9 mouse cellular contexts compared by ENCODE assay signal in the genomic region with DNA sequence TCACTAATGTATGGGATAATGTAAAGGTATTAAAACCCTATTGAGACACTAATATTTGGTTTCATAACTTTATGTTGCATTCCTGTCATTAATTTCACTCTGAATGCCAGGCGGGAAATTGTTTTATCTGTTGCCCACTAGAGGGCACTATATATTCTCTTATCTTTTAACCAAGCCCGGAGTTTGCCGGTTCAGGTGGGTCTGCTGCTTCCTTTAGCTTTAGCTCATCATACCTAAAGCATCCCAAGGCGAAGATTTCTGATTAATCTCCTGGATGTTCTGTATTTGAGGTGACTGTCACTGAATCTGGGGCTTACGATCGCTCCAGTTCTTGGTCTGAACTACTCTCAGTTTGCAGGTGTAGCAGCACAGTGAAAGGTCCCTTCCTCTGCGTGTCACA. TPM values are rescaled to one million over a fixed set of nuclear protein-coding genes. Genes with fewer than 3 reads are reported as not detected.
DNase-seq lines count a peak whose midpoint lies in the region; ATAC-seq lines count a peak whose summit lies in the region.
"Had no signal": no experiment of that assay in that cellular context is flagged by ENCODE, and none has a peak within 500 bp of the region (broad histone marks: within the 10 kb centered on the region; RNA-seq: fewer than 3 reads in every experiment).

No protein-coding gene starts in this region.

- H3K27me3 ChIP-seq in midbrain, embryonic 11.5 days (ENCODE audit: control insufficient read depth, insufficient read depth, low read length) = no peaks in the 10 kb centered on the region
- no peaks in the 10 kb centered on the region for H3K27me3 ChIP-seq in midbrain, embryonic 13.5 days
- H3K27me3 ChIP-seq in embryonic facial prominence, embryonic 14.5 days (replicated peaks; ENCODE audit: control insufficient read depth, insufficient read depth, low read length) = no peaks in the 10 kb centered on the region
- no peaks in the 10 kb centered on the region; the same call in 1 of the 2 replicates for H3K27me3 ChIP-seq in midbrain, embryonic 16.5 days (ENCODE audit: control insufficient read depth, insufficient read depth, low read depth, low read length)
- H3K27me3 ChIP-seq: heart, embryonic 13.5 days had no signal

- no peaks in the 10 kb centered on the region for H3K9me3 ChIP-seq in midbrain, embryonic 11.5 days (ENCODE audit: control insufficient read depth, low read length)
- H3K9me3 ChIP-seq in midbrain, embryonic 13.5 days = no peaks in the 10 kb centered on the region
- no peaks in the 10 kb centered on the region for H3K9me3 ChIP-seq in embryonic facial prominence, embryonic 14.5 days (ENCODE audit: control insufficient read depth, low read length)
- no peaks in the 10 kb centered on the region for H3K9me3 ChIP-seq in midbrain, embryonic 16.5 days (replicated peaks; ENCODE audit: control insufficient read depth, low read length, poor library complexity, severe bottlenecking)
- H3K9me3 ChIP-seq: heart, embryonic 13.5 days had no signal

- H3K9ac ChIP-seq in midbrain, embryonic 11.5 days (ENCODE audit: low read length) = no peak overlapping the region
- H3K9ac ChIP-seq in midbrain, embryonic 13.5 days (replicated peaks) = no peak overlapping the region
- no peak overlapping the region for H3K9ac ChIP-seq in embryonic facial prominence, embryonic 14.5 days (ENCODE audit: low read depth, low read length)
- no peak overlapping the region for H3K9ac ChIP-seq in midbrain, embryonic 16.5 days (ENCODE audit: low read depth, low read length)
- H3K9ac ChIP-seq: heart, embryonic 13.5 days had no signal

- H3K27ac ChIP-seq in midbrain, embryonic 11.5 days (ENCODE audit: low read depth, low read length) = no peak overlapping the region
- H3K27ac ChIP-seq in midbrain, embryonic 13.5 days = no peak overlapping the region
- H3K27ac ChIP-seq in embryonic facial prominence, embryonic 14.5 days (replicated peaks; ENCODE audit: low read depth, low read length) = no peak overlapping the region
- no peak overlapping the region for H3K27ac ChIP-seq in midbrain, embryonic 16.5 days (ENCODE audit: low read length)
- H3K27ac ChIP-seq: heart, embryonic 13.5 days had no signal

- H3K4me3 ChIP-seq in midbrain, embryonic 11.5 days (ENCODE audit: low read depth, low read length) = no peak overlapping the region
- H3K4me3 ChIP-seq in midbrain, embryonic 13.5 days (replicated peaks) = no peak overlapping the region
- H3K4me3 ChIP-seq in embryonic facial prominence, embryonic 14.5 days (ENCODE audit: low read depth, low read length) = no peak overlapping the region
- H3K4me3 ChIP-seq in midbrain, embryonic 16.5 days (ENCODE audit: low read depth, low read length) = no peak overlapping the region
- H3K4me3 ChIP-seq: heart, embryonic 13.5 days had no signal

- no peak overlapping the region for H3K4me2 ChIP-seq in midbrain, embryonic 11.5 days
- no peak overlapping the region for H3K4me2 ChIP-seq in midbrain, embryonic 13.5 days (replicated peaks)
- no peak overlapping the region for H3K4me2 ChIP-seq in embryonic facial prominence, embryonic 14.5 days (ENCODE audit: low read depth, low read length)
- no peak overlapping the region for H3K4me2 ChIP-seq in midbrain, embryonic 16.5 days (ENCODE audit: low read length)
- H3K4me2 ChIP-seq: heart, embryonic 13.5 days had no signal

- DNase-seq in frontal cortex, postnatal 14 days (ENCODE audit: low spot score in 2 of 2) = no peak
- DNase-seq in midbrain, embryonic 11.5 days (ENCODE audit: low spot score, missing footprints) = peak; percentile 91
- DNase-seq in embryonic facial prominence, embryonic 14.5 days (ENCODE audit: low spot score) = peak; percentile 74
- DNase-seq in adrenal gland, postnatal 25 days = no peak
- DNase-seq in urinary bladder, postnatal 36 days (ENCODE audit: low spot score in 2 of 2) = no peak

- 32% methylated on average over 7 of the region's 7 CpGs for whole genome bisulfite sequencing in midbrain, embryonic 11.5 days
- WGBS in midbrain, embryonic 13.5 days = 32% methylated on average over 7 of the region's 7 CpGs
- 29% methylated on average over 7 of the region's 7 CpGs for WGBS in embryonic facial prominence, embryonic 14.5 days
- 29% methylated on average over 7 of the region's 7 CpGs for WGBS in midbrain, embryonic 16.5 days

- no peaks in the 10 kb centered on the region for H3K4me1 ChIP-seq in midbrain, embryonic 11.5 days (ENCODE audit: control insufficient read depth, insufficient read depth, low read length)
- H3K4me1 ChIP-seq in midbrain, embryonic 13.5 days (replicated peaks) = no peaks in the 10 kb centered on the region
- no peaks in the 10 kb centered on the region for H3K4me1 ChIP-seq in embryonic facial prominence, embryonic 14.5 days (ENCODE audit: control insufficient read depth, insufficient read depth, low read length)
- no peaks in the 10 kb centered on the region for H3K4me1 ChIP-seq in midbrain, embryonic 16.5 days (ENCODE audit: control insufficient read depth, insufficient read depth, low read length)

- ATAC-seq in frontal cortex, adult (ENCODE audit: low TSS enrichment) = peak; percentile 58
- ATAC-seq in midbrain, embryonic 11.5 days (ENCODE audit: low FRiP score) = no peak
- ATAC-seq in midbrain, embryonic 13.5 days = no peak
- ATAC-seq in embryonic facial prominence, embryonic 14.5 days (ENCODE audit: low read depth) = no peak
- peak; percentile 29; the same call in 1 of the 2 replicates for ATAC-seq in midbrain, embryonic 16.5 days

- no peaks in the 10 kb centered on the region for H3K36me3 ChIP-seq in midbrain, embryonic 11.5 days (ENCODE audit: control insufficient read depth, insufficient read depth, low read length)
- H3K36me3 ChIP-seq in midbrain, embryonic 13.5 days = no peaks in the 10 kb centered on the region
- no peaks in the 10 kb centered on the region for H3K36me3 ChIP-seq in embryonic facial prominence, embryonic 14.5 days (ENCODE audit: control insufficient read depth, insufficient read depth, low read length)
- H3K36me3 ChIP-seq in midbrain, embryonic 16.5 days (ENCODE audit: control insufficient read depth, insufficient read depth, low read length) = no peaks in the 10 kb centered on the region
- H3K36me3 ChIP-seq: heart, embryonic 13.5 days had no signal

RNA-seq across cellular contexts. Expression of a gene that starts 20.6 kb away (rescaled TPM):
- 18.1 and 20.1 TPM in 2 replicates for polyA plus RNA-seq in midbrain, embryonic 11.5 days (2014; fragmentation: Nextera tagmentation; extraction: Ambion mirVana)
- 8.0 and 8.6 TPM in 2 replicates for polyA plus RNA-seq in midbrain, embryonic 13.5 days (2015; fragmentation: Nextera tagmentation; extraction: Ambion mirVana)
- polyA plus RNA-seq in embryonic facial prominence, embryonic 14.5 days (2014; fragmentation: Nextera tagmentation; extraction: Ambion mirVana) = 31.5 and 33.8 TPM in 2 replicates
- 6.5 and 7.5 TPM in 2 replicates for polyA plus RNA-seq in midbrain, embryonic 16.5 days (2015; fragmentation: Nextera tagmentation; extraction: Ambion mirVana)
- total RNA-seq in adrenal gland, postnatal 25 days (2021) = 21.2 and 23.2 TPM in 2 replicates

RNA-seq across cellular contexts. Expression of a gene that starts 24.6 kb away (rescaled TPM):
- polyA plus RNA-seq in midbrain, embryonic 11.5 days (2014; fragmentation: Nextera tagmentation; extraction: Ambion mirVana) = not detected in 2 replicates
- 0.28 TPM in 1 of 2 replicates, not detected in the other for polyA plus RNA-seq in midbrain, embryonic 13.5 days (2015; fragmentation: Nextera tagmentation; extraction: Ambion mirVana)
- polyA plus RNA-seq in embryonic facial prominence, embryonic 14.5 days (2014; fragmentation: Nextera tagmentation; extraction: Ambion mirVana) = 20.2 and 29.3 TPM in 2 replicates
- polyA plus RNA-seq in midbrain, embryonic 16.5 days (2015; fragmentation: Nextera tagmentation; extraction: Ambion mirVana) = 0.47 TPM in 1 of 2 replicates, not detected in the other
- total RNA-seq in adrenal gland, postnatal 25 days (2021) = not detected in 2 replicates

Comparison
In these comparisons a context has a peak if more than half of its experiments do, and no peak if none do; other contexts are left out.
1. ATAC-seq: peak in frontal cortex, adult (single experiment) and midbrain, embryonic 16.5 days (single experiment); none in midbrain, embryonic 11.5 days (single experiment), midbrain, embryonic 13.5 days (single experiment) and embryonic facial prominence, embryonic 14.5 days (single experiment).
2. DNase-seq: peak in midbrain, embryonic 11.5 days (single experiment) and embryonic facial prominence, embryonic 14.5 days (single experiment); none in frontal cortex, postnatal 14 days (0 of 2), adrenal gland, postnatal 25 days (single experiment) and urinary bladder, postnatal 36 days (0 of 2).
3. RNA of a gene that starts 24.6 kb away (polyA plus RNA-seq): 20.2 to 29.3 TPM in embryonic facial prominence, embryonic 14.5 days; 0.28 TPM in midbrain, embryonic 13.5 days, not detected in midbrain, embryonic 11.5 days and 0.47 TPM in midbrain, embryonic 16.5 days; every median in the first group is over 10 times any median in the second.